Mouse (Mus musculus) erythroblast, embryonic 14.5 days (primary cell): ENCODE measurements at regions not wholly inside any gene's neighbourhood (a gene's known extent, or its start where the extent isn't known, plus 50 kb on each side); places are given as distances from the start of the nearest gene placed in this dataset.

Experiments used
- GATA1 ChIP-seq: IDR thresholded peaks from 2 replicates; pipeline ENCODE4 v1.6.1; 2012; ENCODE audit warnings: low read length, inconsistent platforms, mixed read lengths
- TAL1 ChIP-seq: IDR thresholded peaks from 3 replicates; pipeline ENCODE4 v1.6.1; 2012; ENCODE audit warnings: low read length, inconsistent platforms, mixed read lengths

- TF ChIP-seq TAL1 (no peak), GATA1 (no peak)
Observed at GRCm38 (mm10) chr13:112218389-112218788, 69.9 kb upstream of the Ankrd55 start.
